Mouse (Mus musculus) layer of hippocampus, postnatal 25 days (tissue): ENCODE results near the gene Dnajc22. TPM values are rescaled to one million over a fixed set of nuclear protein-coding genes. Genes with fewer than 3 reads are reported as not detected.

ENCODE experiments used
- DNase-seq, 2 experiments: peaks; one replicate each; pipeline ENCODE4 v3.0.0; 2022; ENCODE audit warnings: mixed read lengths in 2 of 2, low spot score in 1 of 2; ENCODE audit errors: extremely low spot score in 1 of 2
- total RNA-seq, 2 experiments: library from RNA; stranded (reverse); gene quantifications; 2 replicates each; pipeline ENCODE4 v1.2.3; 2021

Dnajc22 gene
- total RNA-seq, 2 experiments from 2014 or later = 0.17 to 0.47 TPM

GRCm38 (mm10) chr15:99114312-99115064, 21.5 kb downstream of the Dnajc22 start:
- DNase-seq = no peak

GRCm38 (mm10) chr15:99115065-99115423, 22.1 kb downstream of the Dnajc22 start:
- no peak for DNase-seq

GRCm38 (mm10) chr15:99116539-99116938, 23.6 kb downstream of the Dnajc22 start:
- no peak for DNase-seq

GRCm38 (mm10) chr15:99120814-99121213, 27.8 kb downstream of the Dnajc22 start:
- no peak for DNase-seq

GRCm38 (mm10) chr15:99122642-99123041, 29.7 kb downstream of the Dnajc22 start:
- DNase-seq = no peak

GRCm38 (mm10) chr15:99125711-99126080, 32.7 kb downstream of the Dnajc22 start, which contains the start of gene Spats2:
Spats2 (plus strand) TSS chr15:99125916.
- DNase-seq = no peak

GRCm38 (mm10) chr15:99126081-99126815, 33.3 kb downstream of the Dnajc22 start:
- DNase-seq = peak; percentile 87 to 95

GRCm38 (mm10) chr15:99126816-99127365, 33.9 kb downstream of the Dnajc22 start:
- no peak for DNase-seq

GRCm38 (mm10) chr15:99127851-99128522, 35.0 kb downstream of the Dnajc22 start:
- DNase-seq = no peak

- DNase-seq = no peak
Measured at GRCm38 (mm10) chr15:99129441-99129840, 36.5 kb downstream of the Dnajc22 start.

GRCm38 (mm10) chr15:99129956-99130910, 37.3 kb downstream of the Dnajc22 start:
- DNase-seq = no peak

- no peak for DNase-seq
Measured at GRCm38 (mm10) chr15:99138389-99138788, 45.4 kb downstream of the Dnajc22 start.

GRCm38 (mm10) chr15:99139669-99140068, 46.7 kb downstream of the Dnajc22 start:
- peak in 1 of 2 experiments; percentile 35 for DNase-seq

- no peak for DNase-seq
Measured at GRCm38 (mm10) chr15:99150516-99150915, 57.5 kb downstream of the Dnajc22 start.

GRCm38 (mm10) chr15:99151324-99151723, 58.4 kb downstream of the Dnajc22 start:
- DNase-seq = no peak

- no peak for DNase-seq
Measured at GRCm38 (mm10) chr15:99153466-99153865, 60.5 kb downstream of the Dnajc22 start.
